Mouse (Mus musculus) lung, postnatal 4 days (tissue): ENCODE measurements around the gene Gab2.
"Not testable (repeated sequence)": the region's sequence is repeated elsewhere in the genome, so short reads cannot be mapped to it uniquely, and the experiment has no call there.

Experiments used
- DNase-seq, 2 experiments: peaks; one replicate each; pipeline ENCODE4 v3.0.0; 2021

Gab2 gene

GRCm38 (mm10) chr7:97151082-97151813 lies 69.9 kb downstream of the Gab2 start:
- DNase-seq, result no peak

- DNase-seq, result peak; percentile 23 to 42
Measured at GRCm38 (mm10) chr7:97154756-97155487, 73.5 kb downstream of the Gab2 start.

GRCm38 (mm10) chr7:97164261-97164660 lies 82.9 kb downstream of the Gab2 start:
- no peak for DNase-seq

GRCm38 (mm10) chr7:97171089-97171488 lies 89.7 kb downstream of the Gab2 start:
- DNase-seq, result no peak

GRCm38 (mm10) chr7:97171719-97172118 lies 90.3 kb downstream of the Gab2 start:
- no peak for DNase-seq

GRCm38 (mm10) chr7:97172126-97172525 lies 90.7 kb downstream of the Gab2 start:
- DNase-seq, result peak in 1 of 2 experiments; percentile 28

- DNase-seq, result no peak
Measured at GRCm38 (mm10) chr7:97181931-97182330, 100.5 kb downstream of the Gab2 start.

- no peak for DNase-seq
Measured at GRCm38 (mm10) chr7:97183426-97183825, 102.0 kb downstream of the Gab2 start.

- no peak for DNase-seq
Measured at GRCm38 (mm10) chr7:97184005-97184404, 102.6 kb downstream of the Gab2 start.

- no peak for DNase-seq
Measured at GRCm38 (mm10) chr7:97187387-97188081, 106.1 kb downstream of the Gab2 start.

- no peak for DNase-seq
Measured at GRCm38 (mm10) chr7:97189116-97189515, 107.7 kb downstream of the Gab2 start.

- DNase-seq, result no peak
Measured at GRCm38 (mm10) chr7:97203907-97204306, 122.5 kb downstream of the Gab2 start.

- DNase-seq, result no peak
Measured at GRCm38 (mm10) chr7:97208811-97209549, 127.6 kb downstream of the Gab2 start.

GRCm38 (mm10) chr7:97210064-97210685 lies 128.8 kb downstream of the Gab2 start:
- no peak for DNase-seq

- DNase-seq, result peak; percentile 23 to 49
Measured at GRCm38 (mm10) chr7:97211117-97211516, 129.7 kb downstream of the Gab2 start.

GRCm38 (mm10) chr7:97223836-97224235 lies 142.4 kb downstream of the Gab2 start:
- no peak for DNase-seq

GRCm38 (mm10) chr7:97245261-97245949 lies 164.0 kb downstream of the Gab2 start:
- DNase-seq, result peak in 1 of 2 experiments; percentile 28

GRCm38 (mm10) chr7:97245950-97246578 lies 164.7 kb downstream of the Gab2 start:
- not testable (repeated sequence) for DNase-seq

- DNase-seq, result peak in 1 of 2 experiments; percentile 37
Measured at GRCm38 (mm10) chr7:97247661-97248060, 166.3 kb downstream of the Gab2 start.

GRCm38 (mm10) chr7:97248136-97248535 lies 166.8 kb downstream of the Gab2 start:
- DNase-seq, result no peak

- DNase-seq, result peak in 1 of 2 experiments; percentile 21
Measured at GRCm38 (mm10) chr7:97251638-97252037, 170.3 kb downstream of the Gab2 start.
